In the genomic region with DNA sequence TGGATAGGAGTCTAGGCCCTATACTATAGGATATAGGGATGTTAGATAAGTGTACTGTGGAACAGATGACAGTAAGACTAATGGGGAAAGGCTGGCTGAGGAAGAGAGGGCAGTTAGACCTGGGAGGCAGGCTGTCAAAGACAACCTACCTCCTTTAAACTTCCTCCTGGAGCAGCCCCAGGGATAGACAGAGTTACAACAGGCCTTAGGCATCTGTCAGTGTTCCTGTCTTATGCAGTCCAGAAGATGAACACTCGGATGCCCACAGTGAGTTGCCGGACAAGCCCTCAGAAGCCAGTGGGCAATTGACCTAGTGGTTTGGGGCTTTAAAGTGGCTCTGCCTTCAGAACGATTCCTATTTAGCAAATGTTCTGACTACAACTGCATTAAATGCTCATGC, we compare ENCODE assay signal across 8 mouse cellular contexts. TPM values are rescaled to one million over a fixed set of nuclear protein-coding genes. Genes with fewer than 3 reads are reported as not detected.
DNase-seq lines count a peak whose midpoint lies in the region; ATAC-seq and TF ChIP-seq lines count a peak whose summit lies in the region.

No protein-coding gene starts in this region.

- WGBS in lung, embryonic 14.5 days: 26% methylated on average over 3 of the region's 3 CpGs
- 48% methylated on average over 3 of the region's 3 CpGs for WGBS in forebrain, embryonic 11.5 days
- 47% methylated on average over 3 of the region's 3 CpGs for whole genome bisulfite sequencing in limb, embryonic 14.5 days
- WGBS in olfactory bulb, adult 2 months: 46% methylated on average over 3 of the region's 3 CpGs

- peak; percentile 38; the same call in 1 of the 2 replicates for ATAC-seq in lung, embryonic 14.5 days (ENCODE audit: insufficient read depth)
- 0 out of 2 replicates have a peak, but pooled peaks have one; percentile 13 for ATAC-seq in forebrain, embryonic 11.5 days (replicated peaks; ENCODE audit: low FRiP score)
- ATAC-seq in limb, embryonic 14.5 days (ENCODE audit: low FRiP score, low read depth): no peak

- no peaks in the 10 kb centered on the region for H3K9me3 ChIP-seq in lung, embryonic 14.5 days (ENCODE audit: low read depth, low read length)
- no peaks in the 10 kb centered on the region for H3K9me3 ChIP-seq in forebrain, embryonic 11.5 days (ENCODE audit: control insufficient read depth, low read length)
- no peaks in the 10 kb centered on the region for H3K9me3 ChIP-seq in limb, embryonic 14.5 days (ENCODE audit: control insufficient read depth, low read length)

- no peak for TF ChIP-seq CTCF in lung, embryonic 14.5 days (IDR thresholded peaks at IDR 0.05; ENCODE audit: low read depth)
- no peak for TF ChIP-seq CTCF in olfactory bulb, adult 2 months (IDR thresholded peaks at IDR 0.05; ENCODE audit: insufficient read depth, low read depth, low read length)

- H3K4me3 ChIP-seq in lung, embryonic 14.5 days (ENCODE audit: low read depth, low read length): 0 out of 2 replicates have a peak overlapping the region, but pooled peaks have one; percentile 31
- no peak overlapping the region for H3K4me3 ChIP-seq in forebrain, embryonic 11.5 days (ENCODE audit: low read depth, low read length)
- H3K4me3 ChIP-seq in limb, embryonic 14.5 days (replicated peaks; ENCODE audit: low read length): no peak overlapping the region
- peak overlapping the region; percentile 37 for H3K4me3 ChIP-seq in olfactory bulb, adult 2 months (ENCODE audit: insufficient read depth, low read depth, low read length)

- H3K4me2 ChIP-seq in lung, embryonic 14.5 days: peak overlapping the region; percentile 60
- H3K4me2 ChIP-seq in forebrain, embryonic 11.5 days (ENCODE audit: low read depth, low read length, severe bottlenecking): peak overlapping the region; percentile 41; the same call in 1 of the 2 replicates
- H3K4me2 ChIP-seq in limb, embryonic 14.5 days (replicated peaks; ENCODE audit: low read depth, low read length, severe bottlenecking): peak overlapping the region; percentile 51; the same call in 1 of the 2 replicates

- H3K36me3 ChIP-seq in lung, embryonic 14.5 days (ENCODE audit: insufficient read depth): no peaks in the 10 kb centered on the region
- H3K36me3 ChIP-seq in forebrain, embryonic 11.5 days (ENCODE audit: control insufficient read depth, insufficient read depth, low read length): no peaks in the 10 kb centered on the region
- H3K36me3 ChIP-seq in limb, embryonic 14.5 days (ENCODE audit: control insufficient read depth, insufficient read depth, low read length): no peaks in the 10 kb centered on the region

- no peaks in the 10 kb centered on the region for H3K4me1 ChIP-seq in lung, embryonic 14.5 days (ENCODE audit: insufficient read depth)
- no peaks in the 10 kb centered on the region for H3K4me1 ChIP-seq in forebrain, embryonic 11.5 days (replicated peaks; ENCODE audit: control insufficient read depth, insufficient read depth, low read length)
- H3K4me1 ChIP-seq in limb, embryonic 14.5 days (ENCODE audit: control insufficient read depth, insufficient read depth, low read length): no peaks in the 10 kb centered on the region
- peaks cover 3% of the 10 kb centered on the region; the same call in 1 of the 2 replicates for H3K4me1 ChIP-seq in olfactory bulb, adult 2 months (ENCODE audit: control insufficient read depth, insufficient read depth, low read length)

- no peaks in the 10 kb centered on the region for H3K27me3 ChIP-seq in lung, embryonic 14.5 days (ENCODE audit: insufficient read depth, low read length)
- no peaks in the 10 kb centered on the region for H3K27me3 ChIP-seq in forebrain, embryonic 11.5 days (ENCODE audit: control insufficient read depth, insufficient read depth, low read length)
- H3K27me3 ChIP-seq in limb, embryonic 14.5 days (ENCODE audit: control insufficient read depth, insufficient read depth, low read length): no peaks in the 10 kb centered on the region

- TF ChIP-seq POLR2A in limb, embryonic 14.5 days (IDR thresholded peaks at IDR 0.05; ENCODE audit: borderline replicate concordance, extremely low read depth, insufficient read depth, insufficient read length): no peak
- TF ChIP-seq POLR2A in olfactory bulb, adult 2 months (IDR thresholded peaks at IDR 0.05; ENCODE audit: insufficient read depth, low read depth, low read length): no peak

- no peak overlapping the region for H3K9ac ChIP-seq in lung, embryonic 14.5 days
- H3K9ac ChIP-seq in forebrain, embryonic 11.5 days (ENCODE audit: low read length): peak overlapping the region; percentile 10; the same call in 1 of the 2 replicates
- no peak overlapping the region for H3K9ac ChIP-seq in limb, embryonic 14.5 days (ENCODE audit: low read depth, low read length, severe bottlenecking)

- no peak overlapping the region for H3K27ac ChIP-seq in lung, embryonic 14.5 days (ENCODE audit: low read depth)
- H3K27ac ChIP-seq in forebrain, embryonic 11.5 days (ENCODE audit: low read depth, low read length): peak overlapping the region; percentile 50
- H3K27ac ChIP-seq in limb, embryonic 14.5 days (replicated peaks; ENCODE audit: low read depth, low read length): no peak overlapping the region
- H3K27ac ChIP-seq in olfactory bulb, adult 2 months (ENCODE audit: insufficient read depth, low read depth, low read length): peak overlapping the region; percentile 87

- no peak for DNase-seq in lung, embryonic 14.5 days
- DNase-seq in lung, postnatal 14 days: no peak
- no peak for DNase-seq in forebrain, embryonic 11.5 days (ENCODE audit: low spot score)
- DNase-seq in limb, embryonic 14.5 days (ENCODE audit: low spot score): no peak
- DNase-seq in frontal cortex, postnatal 10 days (ENCODE audit: low spot score in 2 of 2): no peak
- DNase-seq in urinary bladder, adult 2 months (ENCODE audit: low spot score): no peak
- DNase-seq in lung, adult 18-20 months: no peak

RNA-seq across cellular contexts. Expression of a gene that starts 19.8 kb away (rescaled TPM):
- 1.1 and 1.5 TPM in 2 replicates for polyA plus RNA-seq in lung, embryonic 14.5 days (2014; fragmentation: Nextera tagmentation; extraction: Ambion mirVana)
- 6.9 and 8.3 TPM in 2 replicates for polyA plus RNA-seq in forebrain, embryonic 11.5 days (2014; fragmentation: Nextera tagmentation; extraction: Ambion mirVana)
- 3.3 and 3.4 TPM in 2 replicates for polyA plus RNA-seq in limb, embryonic 14.5 days (2012; rRNA removed)
- 2.1 and 2.4 TPM in 2 replicates for polyA plus RNA-seq in limb, embryonic 14.5 days (2014; fragmentation: Nextera tagmentation; extraction: Ambion mirVana)
- polyA plus RNA-seq in olfactory bulb, adult 2 months (2012; ENCODE audit: insufficient read depth, insufficient read length, low replicate concordance, missing spikeins): not detected in 2 replicates
- 0.48 and 0.60 TPM in 2 replicates for polyA plus RNA-seq in urinary bladder, adult 2 months (2012; rRNA removed)

RNA-seq across cellular contexts. Expression of a gene that starts 42.5 kb away (rescaled TPM):
- polyA plus RNA-seq in lung, embryonic 14.5 days (2014; fragmentation: Nextera tagmentation; extraction: Ambion mirVana): 25.0 and 26.2 TPM in 2 replicates
- 23.6 and 28.4 TPM in 2 replicates for polyA plus RNA-seq in forebrain, embryonic 11.5 days (2014; fragmentation: Nextera tagmentation; extraction: Ambion mirVana)
- polyA plus RNA-seq in limb, embryonic 14.5 days (2012; rRNA removed): 7.3 and 9.2 TPM in 2 replicates
- 14.2 and 14.5 TPM in 2 replicates for polyA plus RNA-seq in limb, embryonic 14.5 days (2014; fragmentation: Nextera tagmentation; extraction: Ambion mirVana)
- polyA plus RNA-seq in olfactory bulb, adult 2 months (2012; ENCODE audit: insufficient read depth, insufficient read length, low replicate concordance, missing spikeins): not detected in 2 replicates
- polyA plus RNA-seq in urinary bladder, adult 2 months (2012; rRNA removed): 2.0 and 3.3 TPM in 2 replicates

Comparison
In these comparisons a context has a peak if more than half of its experiments do, and no peak if none do; other contexts are left out.
1. H3K27ac ChIP-seq: peak in forebrain, embryonic 11.5 days (single experiment) and olfactory bulb, adult 2 months (single experiment); none in lung, embryonic 14.5 days (single experiment) and limb, embryonic 14.5 days (single experiment).
2. H3K4me3 ChIP-seq: peak in lung, embryonic 14.5 days (single experiment) and olfactory bulb, adult 2 months (single experiment); none in forebrain, embryonic 11.5 days (single experiment) and limb, embryonic 14.5 days (single experiment).
3. Peak in every context shown above with its lines, with median percentiles within 50 percentile points of each other: H3K4me2 ChIP-seq.